Mouse (Mus musculus): ENCODE measurements around the gene Siva1. TPM values are rescaled to one million over a fixed set of nuclear protein-coding genes. Genes with fewer than 3 reads are reported as not detected.

Gene Siva1
- polyA plus RNA-seq, 1 experiment from 2014 or later = 219 TPM

DNA sequence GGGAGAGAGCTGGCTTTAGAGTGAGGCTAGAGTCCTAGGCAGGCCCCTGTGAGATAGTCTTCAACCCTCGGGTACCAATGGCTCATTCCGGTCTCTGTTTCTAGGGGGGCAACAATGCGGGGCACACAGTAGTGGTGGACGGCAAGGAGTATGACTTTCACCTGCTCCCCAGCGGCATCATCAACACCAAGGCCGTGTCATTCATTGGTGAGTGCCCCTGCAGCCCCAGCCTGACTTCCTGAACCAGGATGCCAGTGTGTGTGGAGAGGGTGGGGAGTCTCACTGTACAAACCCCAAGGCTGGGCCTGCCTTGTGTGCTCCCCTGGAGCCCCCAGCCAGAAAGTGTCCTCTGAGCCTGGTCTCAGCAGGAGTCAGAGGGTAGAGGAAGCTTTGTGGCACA is 16.3 kb upstream of the Siva1 start:
- Histone ChIP-seq H3K4me2 (ENCODE audit: low read depth) (no peak overlapping the region), H3K27ac (ENCODE audit: low read depth, low read length) (no peak overlapping the region), H3K4me3 (ENCODE audit: low read depth, low read length) (no peak overlapping the region), H3K36me3 (ENCODE audit: control insufficient read depth, insufficient read depth, low read length) (no peaks in the 10 kb centered on the region), H3K27me3 (ENCODE audit: control insufficient read depth, insufficient read depth, low read length) (no peaks in the 10 kb centered on the region), H3K9ac (ENCODE audit: low read length) (no peak overlapping the region), H3K4me1 (ENCODE audit: control insufficient read depth, insufficient read depth, low read length) (0 out of 2 replicates have a peak, but pooled peaks cover 3% of the 10 kb centered on the region), H3K9me3 (ENCODE audit: control insufficient read depth, low read length) (no peaks in the 10 kb centered on the region)
- DNase-seq (ENCODE audit: low spot score) (no peak), ATAC-seq (ENCODE audit: insufficient read depth, low FRiP score, low TSS enrichment) (no peak)
- 93% methylated on average over 6 of the region's 6 CpGs for WGBS

DNA sequence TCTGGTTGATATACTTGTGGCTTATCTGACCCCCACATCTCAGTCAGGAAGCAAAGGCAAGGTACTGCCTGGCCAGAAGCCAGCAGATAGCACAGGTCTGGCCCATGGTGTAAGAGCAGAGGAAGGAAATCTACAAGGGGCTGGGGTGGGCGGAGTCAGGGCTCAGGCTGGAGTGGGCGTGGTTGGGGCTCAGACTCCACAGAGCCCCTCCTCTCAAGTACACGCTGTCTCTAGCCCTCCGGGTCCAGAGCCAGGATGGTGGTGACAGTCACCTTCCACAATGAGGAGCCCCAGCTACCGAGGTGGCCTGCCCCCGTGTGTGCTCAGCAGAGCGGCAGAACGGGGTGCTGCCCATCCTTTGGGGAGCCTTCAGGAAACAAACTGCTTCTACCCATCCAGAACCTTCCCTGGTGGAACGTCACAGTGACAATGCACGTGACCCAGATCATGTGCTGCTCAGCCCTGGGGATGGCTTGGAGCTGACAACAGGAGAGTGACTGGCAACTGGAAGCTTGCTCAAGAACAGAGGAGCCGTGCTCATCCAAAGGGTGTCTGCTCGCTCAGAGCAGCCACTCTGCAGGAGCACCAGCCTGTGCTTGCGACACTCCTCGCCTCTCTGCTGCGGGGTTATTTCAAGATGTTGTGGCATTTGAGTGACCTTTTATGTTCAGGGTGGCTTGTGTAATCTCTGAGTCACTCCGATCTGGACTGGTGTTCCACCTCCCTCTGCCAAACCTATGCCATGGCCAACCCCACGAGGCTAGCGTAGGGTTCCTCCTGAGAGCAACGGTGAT is 15.4 kb upstream of the Siva1 start:
- peak; percentile 58 for ATAC-seq (ENCODE audit: insufficient read depth, low FRiP score, low TSS enrichment)
- 41% methylated on average over 19 of the region's 19 CpGs for WGBS
- 0 out of 2 replicates have a peak, but pooled peaks cover 3% of the 10 kb centered on the region for H3K4me1 ChIP-seq (ENCODE audit: control insufficient read depth, insufficient read depth, low read length)
- no peak overlapping the region for H3K27ac ChIP-seq (ENCODE audit: low read depth, low read length)
- H3K9me3 ChIP-seq (ENCODE audit: control insufficient read depth, low read length) = no peaks in the 10 kb centered on the region
- H3K4me3 ChIP-seq (ENCODE audit: low read depth, low read length) = no peak overlapping the region
- DNase-seq (ENCODE audit: low spot score) = peak; percentile 72
- no peak overlapping the region for H3K9ac ChIP-seq (ENCODE audit: low read length)
- peak overlapping the region; percentile 26 for H3K4me2 ChIP-seq (ENCODE audit: low read depth)
- H3K36me3 ChIP-seq (ENCODE audit: control insufficient read depth, insufficient read depth, low read length) = no peaks in the 10 kb centered on the region
- H3K27me3 ChIP-seq (ENCODE audit: control insufficient read depth, insufficient read depth, low read length) = no peaks in the 10 kb centered on the region

DNA sequence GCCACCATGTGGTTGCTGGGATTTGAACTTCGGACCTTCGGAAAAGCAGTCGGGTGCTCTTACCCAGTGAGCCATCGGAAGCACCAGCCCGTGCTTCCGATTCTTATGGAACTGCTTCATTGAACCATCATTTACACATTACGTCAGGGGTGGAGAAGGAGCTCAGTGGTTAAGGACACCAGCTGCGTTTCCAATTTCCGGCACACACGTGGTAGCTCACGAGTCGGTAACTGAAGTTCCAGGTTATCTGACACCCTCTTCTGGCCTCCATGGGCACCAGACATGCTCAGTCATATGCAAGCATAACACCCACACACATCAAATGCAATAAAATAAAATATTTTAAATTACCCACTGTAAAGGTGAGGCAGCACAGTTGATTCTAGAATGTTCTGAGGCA is 14.4 kb upstream of the Siva1 start:
- DNase-seq (ENCODE audit: low spot score) (no peak), ATAC-seq (ENCODE audit: insufficient read depth, low FRiP score, low TSS enrichment) (no peak)
- no peaks in the 10 kb centered on the region for H3K9me3 ChIP-seq (ENCODE audit: control insufficient read depth, low read length)
- WGBS = 89% methylated on average over 12 of the region's 12 CpGs
- H3K4me1 ChIP-seq (ENCODE audit: control insufficient read depth, insufficient read depth, low read length) = 0 out of 2 replicates have a peak, but pooled peaks cover 3% of the 10 kb centered on the region
- H3K36me3 ChIP-seq (ENCODE audit: control insufficient read depth, insufficient read depth, low read length) = no peaks in the 10 kb centered on the region
- H3K9ac ChIP-seq (ENCODE audit: low read length) = no peak overlapping the region
- H3K4me2 ChIP-seq (ENCODE audit: low read depth) = no peak overlapping the region
- no peak overlapping the region for H3K27ac ChIP-seq (ENCODE audit: low read depth, low read length)
- no peaks in the 10 kb centered on the region for H3K27me3 ChIP-seq (ENCODE audit: control insufficient read depth, insufficient read depth, low read length)
- no peak overlapping the region for H3K4me3 ChIP-seq (ENCODE audit: low read depth, low read length)

DNA sequence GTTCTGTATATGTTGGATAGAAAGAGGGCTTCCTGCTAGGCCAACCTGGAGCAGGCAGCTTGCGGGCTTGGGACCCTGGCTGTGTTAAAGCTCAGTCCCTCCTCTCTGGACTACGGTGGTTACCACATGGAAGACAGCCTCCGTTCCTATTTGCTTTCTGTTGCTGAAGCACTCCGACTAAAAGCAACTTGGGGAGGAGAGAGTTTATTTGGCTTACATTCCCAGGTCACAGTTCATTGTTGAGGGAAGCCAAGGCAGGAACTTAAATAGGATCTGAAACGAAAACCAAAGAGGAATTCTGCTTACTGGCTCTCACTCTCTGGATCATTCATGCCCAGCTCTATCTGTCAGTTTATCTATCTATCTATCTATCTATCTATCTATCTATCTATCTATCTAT is 13.7 kb upstream of the Siva1 start:
- H3K9me3 ChIP-seq (ENCODE audit: control insufficient read depth, low read length) = no peaks in the 10 kb centered on the region
- no peak overlapping the region for H3K4me3 ChIP-seq (ENCODE audit: low read depth, low read length)
- no peak overlapping the region for H3K27ac ChIP-seq (ENCODE audit: low read depth, low read length)
- H3K36me3 ChIP-seq (ENCODE audit: control insufficient read depth, insufficient read depth, low read length) = no peaks in the 10 kb centered on the region
- H3K9ac ChIP-seq (ENCODE audit: low read length) = no peak overlapping the region
- 89% methylated on average over 5 of the region's 5 CpGs for WGBS
- ATAC-seq (ENCODE audit: insufficient read depth, low FRiP score, low TSS enrichment) (no peak), DNase-seq (ENCODE audit: low spot score) (no peak)
- H3K4me1 ChIP-seq (ENCODE audit: control insufficient read depth, insufficient read depth, low read length) = 0 out of 2 replicates have a peak, but pooled peaks cover 3% of the 10 kb centered on the region
- H3K27me3 ChIP-seq (ENCODE audit: control insufficient read depth, insufficient read depth, low read length) = no peaks in the 10 kb centered on the region
- H3K4me2 ChIP-seq (ENCODE audit: low read depth) = no peak overlapping the region

DNA sequence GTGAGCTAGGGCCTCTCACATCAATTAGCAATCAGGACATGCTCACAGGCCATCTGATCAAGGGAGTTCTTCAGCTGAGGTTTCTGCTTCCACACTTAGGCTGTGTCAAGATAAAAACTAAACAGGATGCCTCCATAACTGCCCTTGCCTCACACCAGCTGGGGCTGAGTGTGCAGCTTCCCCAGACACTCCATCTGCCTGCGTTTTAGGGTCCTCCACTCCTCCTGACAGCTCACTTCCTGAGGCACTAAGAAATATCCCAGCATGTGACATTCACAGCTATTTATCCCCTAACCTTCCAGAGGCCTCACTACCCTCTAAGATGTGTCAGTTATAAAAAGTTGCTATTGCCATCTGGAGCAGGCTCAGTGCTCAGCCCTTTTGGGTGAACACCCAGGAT is 13.0 kb upstream of the Siva1 start:
- Histone ChIP-seq H3K9me3 (ENCODE audit: control insufficient read depth, low read length) (no peaks in the 10 kb centered on the region), H3K4me3 (ENCODE audit: low read depth, low read length) (no peak overlapping the region), H3K27me3 (ENCODE audit: control insufficient read depth, insufficient read depth, low read length) (no peaks in the 10 kb centered on the region), H3K4me1 (ENCODE audit: control insufficient read depth, insufficient read depth, low read length) (0 out of 2 replicates have a peak, but pooled peaks cover 3% of the 10 kb centered on the region), H3K4me2 (ENCODE audit: low read depth) (no peak overlapping the region), H3K36me3 (ENCODE audit: control insufficient read depth, insufficient read depth, low read length) (no peaks in the 10 kb centered on the region), H3K9ac (ENCODE audit: low read length) (no peak overlapping the region), H3K27ac (ENCODE audit: low read depth, low read length) (no peak overlapping the region)
- WGBS = 48% methylated on average over 1 of the region's 1 CpGs
- no peak for ATAC-seq (ENCODE audit: insufficient read depth, low FRiP score, low TSS enrichment)
- DNase-seq (ENCODE audit: low spot score) = no peak

DNA sequence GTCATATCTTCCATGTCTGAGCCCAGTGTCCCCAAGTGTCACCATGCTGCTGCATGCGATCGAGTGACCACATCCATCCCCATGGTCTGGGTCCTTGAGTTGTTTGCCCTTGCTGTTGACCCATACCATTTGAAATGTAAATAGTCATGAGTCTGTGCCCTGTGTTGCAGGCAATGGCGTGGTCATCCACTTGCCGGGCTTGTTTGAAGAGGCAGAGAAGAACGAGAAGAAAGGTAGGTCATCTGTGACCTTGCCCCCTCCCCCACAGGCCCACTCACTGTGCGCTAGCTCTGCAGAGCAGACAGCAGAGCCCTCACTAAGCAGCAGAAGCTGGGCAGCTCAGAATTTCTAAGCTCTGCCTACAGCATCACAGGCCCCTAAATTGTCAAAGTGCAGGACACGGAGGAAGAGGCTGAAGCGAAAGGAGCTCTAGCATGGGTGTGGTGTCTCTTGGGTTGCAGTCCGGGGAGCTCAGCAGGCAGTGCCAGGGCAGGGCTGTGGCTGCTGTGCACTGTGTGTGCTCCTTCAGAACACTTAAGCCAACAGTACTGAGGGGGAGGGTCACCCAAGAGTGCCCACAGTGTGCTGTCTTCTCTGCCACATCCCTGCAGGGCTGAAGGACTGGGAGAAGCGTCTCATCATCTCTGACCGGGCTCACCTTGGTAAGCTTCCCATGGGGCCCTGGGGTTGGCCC is 12.2 kb upstream of the Siva1 start:
- 75% methylated on average over 11 of the region's 11 CpGs for WGBS
- H3K4me3 ChIP-seq (ENCODE audit: low read depth, low read length) = no peak overlapping the region
- no peaks in the 10 kb centered on the region for H3K27me3 ChIP-seq (ENCODE audit: control insufficient read depth, insufficient read depth, low read length)
- no peaks in the 10 kb centered on the region for H3K36me3 ChIP-seq (ENCODE audit: control insufficient read depth, insufficient read depth, low read length)
- H3K4me1 ChIP-seq (ENCODE audit: control insufficient read depth, insufficient read depth, low read length) = 0 out of 2 replicates have a peak, but pooled peaks cover 3% of the 10 kb centered on the region
- H3K9ac ChIP-seq (ENCODE audit: low read length) = no peak overlapping the region
- no peak for ATAC-seq (ENCODE audit: insufficient read depth, low FRiP score, low TSS enrichment)
- DNase-seq (ENCODE audit: low spot score) = no peak
- H3K4me2 ChIP-seq (ENCODE audit: low read depth) = no peak overlapping the region
- no peaks in the 10 kb centered on the region for H3K9me3 ChIP-seq (ENCODE audit: control insufficient read depth, low read length)
- no peak overlapping the region for H3K27ac ChIP-seq (ENCODE audit: low read depth, low read length)

DNA sequence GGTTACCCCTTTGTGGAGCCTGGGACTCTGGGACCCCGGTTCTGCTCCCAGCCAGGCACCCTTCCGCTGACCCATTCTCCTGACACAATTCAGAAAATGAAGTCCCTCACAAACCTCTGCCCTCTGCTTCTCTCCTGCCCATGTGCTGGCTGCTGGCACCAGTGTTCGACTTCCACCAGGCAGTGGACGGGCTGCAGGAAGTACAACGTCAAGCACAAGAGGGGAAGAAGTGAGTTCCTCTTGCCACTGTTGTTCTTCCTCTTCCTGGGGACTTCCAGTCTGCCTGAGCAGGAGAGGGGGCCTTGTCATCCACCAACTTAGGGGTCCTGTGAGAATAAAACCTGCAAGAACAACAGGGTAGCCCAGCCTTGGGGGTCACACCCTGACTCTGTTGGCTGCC is 11.6 kb upstream of the Siva1 start:
- no peak overlapping the region for H3K27ac ChIP-seq (ENCODE audit: low read depth, low read length)

DNA sequence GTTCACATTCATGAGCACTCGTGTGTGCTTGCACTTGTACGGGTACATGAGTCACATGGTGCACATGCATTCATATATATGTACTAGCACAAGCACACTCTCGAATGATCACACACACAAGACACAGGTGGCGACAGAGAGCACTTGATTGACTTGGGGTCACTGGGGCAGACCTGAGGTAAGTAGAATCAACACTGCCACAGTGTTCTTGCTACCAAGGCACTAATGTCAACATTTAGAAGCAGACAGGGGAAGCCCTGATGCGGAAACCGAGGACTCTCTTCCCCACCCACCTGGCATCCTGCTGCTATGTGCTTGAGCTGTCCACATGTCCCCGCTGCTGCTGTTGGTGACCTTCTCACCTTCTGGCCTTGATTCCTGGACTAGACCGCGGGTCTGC is 10.8 kb upstream of the Siva1 start:
- no peaks in the 10 kb centered on the region for H3K36me3 ChIP-seq (ENCODE audit: control insufficient read depth, insufficient read depth, low read length)
- no peak overlapping the region for H3K4me3 ChIP-seq (ENCODE audit: low read depth, low read length)
- ATAC-seq (ENCODE audit: insufficient read depth, low FRiP score, low TSS enrichment) (no peak), DNase-seq (ENCODE audit: low spot score) (no peak)
- no peaks in the 10 kb centered on the region for H3K27me3 ChIP-seq (ENCODE audit: control insufficient read depth, insufficient read depth, low read length)
- H3K4me2 ChIP-seq (ENCODE audit: low read depth) = no peak overlapping the region
- 0 out of 2 replicates have a peak, but pooled peaks cover 3% of the 10 kb centered on the region for H3K4me1 ChIP-seq (ENCODE audit: control insufficient read depth, insufficient read depth, low read length)
- 66% methylated on average over 9 of the region's 9 CpGs for WGBS
- H3K9ac ChIP-seq (ENCODE audit: low read length) = no peak overlapping the region
- H3K9me3 ChIP-seq (ENCODE audit: control insufficient read depth, low read length) = no peaks in the 10 kb centered on the region
- H3K27ac ChIP-seq (ENCODE audit: low read depth, low read length) = no peak overlapping the region

More for the DNA sequence above, 11.6 kb upstream of the Siva1 start:
- H3K27me3 ChIP-seq (ENCODE audit: control insufficient read depth, insufficient read depth, low read length) = no peaks in the 10 kb centered on the region
- H3K36me3 ChIP-seq (ENCODE audit: control insufficient read depth, insufficient read depth, low read length) = no peaks in the 10 kb centered on the region
- no peak for ATAC-seq (ENCODE audit: insufficient read depth, low FRiP score, low TSS enrichment)
- H3K9me3 ChIP-seq (ENCODE audit: control insufficient read depth, low read length) = no peaks in the 10 kb centered on the region
- 0 out of 2 replicates have a peak, but pooled peaks cover 3% of the 10 kb centered on the region for H3K4me1 ChIP-seq (ENCODE audit: control insufficient read depth, insufficient read depth, low read length)
- WGBS = 92% methylated on average over 5 of the region's 5 CpGs
- H3K9ac ChIP-seq (ENCODE audit: low read length) = no peak overlapping the region
- no peak overlapping the region for H3K4me2 ChIP-seq (ENCODE audit: low read depth)
- no peak overlapping the region for H3K4me3 ChIP-seq (ENCODE audit: low read depth, low read length)
- DNase-seq (ENCODE audit: low spot score) = no peak

Measured in neural tube, embryonic 11.5 days (tissue).